Mouse (Mus musculus) liver, adult 2 months (tissue): ENCODE data around the gene Lcp2.

Experiments used
- CTCF ChIP-seq: fragments of 200-500 bp; IDR thresholded peaks from 2 replicates; pipeline ENCODE4 v1.5.1; 2011; ENCODE audit warnings: low read depth, low read length, control low read depth
- POLR2A ChIP-seq: fragments of 200-500 bp; IDR thresholded peaks from 2 replicates; pipeline ENCODE4 v1.6.1; 2011; ENCODE audit warnings: low read length, control low read depth; ENCODE audit not compliant: insufficient read depth; ENCODE audit errors: extremely low read depth

- TF ChIP-seq CTCF: no peak
- no peak for TF ChIP-seq POLR2A
Observed at GRCm38 (mm10) chr11:34025091-34025490, 21.6 kb upstream of the Lcp2 start.
